Mouse (Mus musculus) spleen, postnatal 4 days (tissue): ENCODE data around the gene Zbtb16.

Experiments used
- DNase-seq, 2 experiments: peaks; one replicate each; pipeline ENCODE4 v3.0.0; 2022; ENCODE audit warnings: low spot score in 2 of 2

The Zbtb16 gene

DNA sequence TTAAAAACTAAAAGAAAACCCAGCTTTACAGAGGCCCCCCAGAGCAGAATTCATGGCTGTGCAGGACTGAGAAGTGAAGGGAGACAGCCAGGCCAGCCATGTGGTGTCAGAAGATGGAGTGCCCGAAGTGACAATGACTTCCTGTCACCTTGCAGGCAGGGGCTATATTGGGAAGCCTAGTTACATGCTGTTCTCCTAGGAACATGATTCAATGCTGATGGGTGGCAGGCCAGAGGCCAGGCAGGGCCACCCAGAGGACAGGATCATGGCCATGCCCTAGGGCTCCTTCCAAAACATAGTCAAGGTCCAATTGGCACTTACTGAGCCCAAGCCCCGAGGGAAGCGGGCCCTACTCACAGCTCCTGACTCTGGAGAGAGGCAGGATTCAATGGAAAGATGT lies 106.6 kb downstream of the Zbtb16 start:
- DNase-seq: no peak

DNA sequence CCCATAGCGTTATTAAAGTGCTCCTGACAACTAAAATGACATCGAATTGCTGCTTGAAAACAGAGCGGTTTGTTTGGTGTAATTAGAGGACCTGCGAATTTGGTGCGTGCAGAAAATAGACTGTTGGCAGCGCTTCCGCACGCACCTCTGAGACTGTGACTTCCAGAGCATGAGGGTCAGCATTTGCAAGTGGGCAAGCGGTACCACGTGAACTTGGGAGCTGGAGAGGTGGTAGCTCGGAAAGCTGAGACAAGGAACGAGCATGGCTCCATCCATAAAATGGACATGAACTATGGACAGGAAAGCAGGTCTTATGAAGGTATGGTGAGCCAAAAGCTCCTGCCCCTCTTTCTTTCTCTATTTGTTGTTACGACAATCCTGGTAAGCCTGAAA lies 107.3 kb downstream of the Zbtb16 start:
- DNase-seq: no peak

DNA sequence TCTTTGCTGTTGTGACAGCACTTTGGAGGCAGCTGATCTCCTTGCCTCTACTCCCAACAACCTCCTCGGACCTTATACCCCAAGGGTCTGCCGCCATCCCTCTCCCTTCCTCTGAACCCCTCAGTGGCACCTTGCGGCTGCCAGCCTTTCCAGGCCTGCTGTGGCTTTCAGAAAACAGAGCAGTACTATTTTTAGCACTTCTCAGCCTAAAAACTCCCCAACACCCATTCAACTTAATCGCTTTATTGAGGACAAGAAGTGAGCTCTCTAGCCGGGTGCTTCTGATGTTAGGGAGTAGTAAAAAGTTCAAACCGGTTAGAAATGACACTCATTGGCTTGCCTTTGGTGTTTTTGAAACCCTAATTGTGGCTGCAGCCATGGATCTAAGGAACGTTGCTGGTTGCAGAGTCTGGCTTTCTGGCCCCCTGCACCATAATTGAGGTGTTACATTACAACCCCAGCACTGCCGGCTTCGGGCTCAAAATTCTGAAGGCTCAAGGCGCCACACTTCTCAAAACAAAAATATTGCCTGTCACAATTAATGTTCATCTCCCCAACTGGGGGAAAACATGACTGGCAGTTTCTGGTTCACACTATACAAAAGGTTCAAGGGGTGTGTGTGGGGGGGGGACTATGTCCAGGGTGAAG lies 107.8 kb downstream of the Zbtb16 start:
- DNase-seq: no peak

DNA sequence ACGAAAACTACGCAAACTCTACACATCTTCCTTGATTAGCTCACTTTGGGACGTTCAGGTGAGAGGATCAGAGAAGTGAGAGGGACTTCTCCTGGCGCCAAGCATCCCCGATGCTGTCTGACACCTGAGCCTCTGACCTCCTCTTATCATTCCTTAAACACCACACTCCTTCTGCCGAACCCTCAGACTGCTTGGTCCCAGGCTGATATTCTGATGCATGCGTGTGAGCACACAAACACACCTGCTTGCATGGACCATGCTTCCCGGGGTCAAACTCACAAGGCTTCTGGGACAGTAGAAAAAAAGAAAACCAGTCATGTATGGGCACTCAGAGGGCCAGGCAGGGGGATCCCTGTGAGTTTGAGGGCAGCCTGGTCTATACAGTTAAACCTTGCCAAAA lies 109.7 kb downstream of the Zbtb16 start:
- DNase-seq: no peak

DNA sequence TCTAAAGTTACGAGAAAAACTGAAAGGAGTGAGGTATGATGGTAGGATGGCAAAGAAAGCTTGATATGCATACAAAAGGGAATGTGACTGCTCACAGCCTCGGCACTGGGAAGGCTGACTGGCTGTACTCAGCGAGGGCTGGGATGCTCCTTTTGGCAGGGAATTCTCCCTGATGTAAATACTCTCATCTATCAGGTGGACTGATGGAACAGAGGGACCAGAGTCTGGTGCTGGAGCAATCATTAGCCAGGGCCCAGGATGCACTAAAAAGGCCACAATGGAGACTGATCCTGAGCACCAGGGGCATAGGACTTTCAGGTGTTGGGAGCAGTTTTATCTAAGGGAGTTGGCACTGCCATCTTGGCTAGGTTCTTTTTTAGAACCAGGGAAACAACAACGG lies 110.1 kb downstream of the Zbtb16 start:
- no peak for DNase-seq

DNA sequence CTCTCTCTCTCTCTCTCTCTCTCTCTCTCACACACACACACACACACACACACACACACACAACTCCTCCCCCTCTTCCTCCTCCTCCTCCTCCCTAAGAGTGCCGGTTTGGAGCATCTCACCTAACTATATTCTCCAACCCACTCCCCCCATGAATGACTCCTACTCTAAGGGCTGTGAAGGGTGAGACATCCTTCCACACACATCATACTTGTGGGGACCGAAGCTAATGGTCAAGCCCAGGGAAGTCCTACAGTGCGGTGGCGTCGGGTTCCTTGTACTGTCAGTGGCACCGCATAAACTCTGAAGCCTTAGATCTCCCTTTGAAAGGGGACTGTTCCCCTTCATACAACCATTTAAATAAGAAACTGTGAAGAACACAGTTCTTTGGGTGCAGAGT lies 110.9 kb downstream of the Zbtb16 start:
- no peak for DNase-seq

DNA sequence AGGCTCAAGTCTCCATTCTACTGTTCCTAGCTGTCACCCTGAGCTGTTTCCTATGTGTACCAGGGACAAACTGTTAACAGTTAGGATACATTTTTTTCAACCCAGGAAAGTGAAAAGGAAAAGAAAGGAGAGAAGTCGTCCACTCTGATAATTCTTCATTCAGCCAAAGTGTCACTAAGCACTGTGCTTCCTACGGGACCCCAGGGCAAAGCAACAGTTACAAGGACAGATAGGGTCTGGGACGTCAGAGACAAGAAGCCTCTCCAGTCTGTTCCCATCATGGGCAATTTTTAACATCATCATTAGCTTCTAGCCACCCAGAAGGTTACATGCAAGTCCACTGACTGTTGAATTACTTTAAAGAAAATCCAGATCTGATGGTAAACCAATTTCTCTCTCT lies 111.3 kb downstream of the Zbtb16 start:
- no peak for DNase-seq

DNA sequence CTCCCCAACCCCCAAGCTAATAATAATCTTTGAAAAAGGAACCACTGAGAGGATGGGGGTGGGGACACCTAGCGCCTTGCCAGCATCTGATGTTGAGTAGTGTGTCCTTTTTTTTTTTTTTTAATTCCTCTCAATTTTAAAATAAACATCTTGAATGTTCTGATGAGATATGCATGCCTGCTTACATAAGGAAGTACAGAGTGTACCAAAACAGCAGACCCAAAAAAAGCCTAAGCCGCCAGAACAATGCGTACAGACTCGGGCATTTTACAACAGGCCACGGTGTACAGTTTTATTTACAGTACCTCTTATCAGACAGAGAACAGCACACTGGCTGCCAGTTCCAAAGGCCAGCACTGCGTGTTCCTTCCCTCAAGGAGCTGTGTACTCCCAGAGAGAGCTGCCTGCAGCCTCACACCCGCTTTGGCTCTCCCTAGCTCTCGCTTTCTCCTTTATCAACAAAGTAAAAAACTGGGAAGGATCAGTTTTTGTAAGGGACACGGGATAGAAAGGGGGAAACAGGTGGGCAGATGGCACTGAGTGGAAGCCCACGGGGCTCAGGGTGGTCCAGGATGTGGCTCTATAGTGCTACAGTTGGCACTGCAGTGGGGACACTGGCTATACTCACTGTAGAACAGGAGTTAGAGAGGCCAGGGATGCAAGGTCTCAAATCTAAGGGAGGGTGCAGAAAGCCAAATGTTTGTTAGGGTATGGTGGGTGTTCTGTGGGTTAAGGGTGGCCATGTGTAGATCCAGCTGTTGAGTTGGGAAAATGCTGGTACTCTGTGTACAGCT lies 112.3 kb downstream of the Zbtb16 start:
- no peak for DNase-seq

DNA sequence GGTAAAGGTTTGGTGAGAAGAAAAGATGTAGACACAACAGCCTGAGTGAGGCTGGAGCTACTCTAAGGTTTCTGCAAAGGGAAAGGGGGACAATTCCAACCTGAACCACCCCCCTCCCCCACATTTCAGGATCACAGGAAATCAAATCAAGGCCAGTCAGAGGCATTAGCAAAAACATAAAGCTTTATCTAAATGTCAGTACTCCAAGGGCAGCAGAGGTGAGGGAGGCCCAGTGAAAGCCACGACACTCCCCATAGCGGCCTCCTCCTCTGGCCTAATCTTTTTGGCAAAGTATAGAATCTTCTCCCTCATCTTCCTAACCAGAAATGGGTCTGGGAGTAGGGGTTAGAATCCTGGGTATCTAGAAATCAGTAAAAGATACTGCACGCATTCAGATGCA lies 113.0 kb downstream of the Zbtb16 start:
- DNase-seq: no peak

DNA sequence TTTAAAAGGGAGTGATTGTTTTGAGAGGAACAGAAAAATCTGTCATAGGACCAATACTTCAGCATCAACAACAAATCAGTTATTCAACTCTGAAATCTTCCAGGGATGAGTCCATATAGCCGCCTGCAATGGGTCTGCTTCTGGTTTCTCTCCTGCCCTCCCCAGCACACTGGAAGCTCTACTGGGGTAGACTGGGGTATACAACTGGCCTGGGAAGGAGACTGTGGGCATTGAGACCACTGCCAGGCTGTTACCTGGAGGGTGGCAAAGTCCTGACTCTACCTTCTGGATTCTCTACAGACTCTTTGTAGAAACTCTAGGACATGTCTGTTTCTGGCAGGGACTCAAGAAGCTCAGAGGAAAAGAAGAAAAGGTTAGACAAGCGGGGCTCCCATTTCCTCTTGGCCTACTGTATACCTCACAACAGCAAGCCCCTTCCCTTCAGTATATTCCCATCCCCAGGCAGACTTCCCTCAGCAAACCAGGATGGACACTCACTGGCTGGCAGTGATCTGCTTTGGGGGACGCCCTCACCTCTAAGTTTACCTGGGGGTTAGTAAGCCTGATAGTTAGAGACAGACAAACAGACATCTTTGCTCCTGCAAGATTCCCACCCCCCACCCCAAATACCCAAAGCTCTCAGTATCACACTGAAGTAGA lies 113.6 kb downstream of the Zbtb16 start:
- no peak for DNase-seq

DNA sequence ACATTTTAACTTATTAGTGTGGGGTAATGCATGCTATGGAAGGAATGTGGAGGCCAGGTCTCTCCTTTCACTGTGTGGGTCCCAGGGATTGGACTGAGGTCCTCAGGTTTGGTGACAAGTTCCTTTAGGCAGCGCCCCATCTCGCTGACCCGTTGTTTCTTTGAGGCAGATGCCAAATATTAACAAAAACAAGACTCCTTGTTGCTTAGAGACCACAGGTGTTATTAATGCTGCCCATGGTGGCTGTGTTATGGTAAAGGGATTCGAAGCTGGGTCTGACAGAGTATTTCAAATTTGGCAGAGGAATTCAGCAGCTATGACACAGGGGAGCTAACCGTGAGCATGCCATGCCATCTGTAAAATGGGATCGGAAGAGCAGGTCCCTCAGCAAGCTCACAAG lies 114.4 kb downstream of the Zbtb16 start:
- DNase-seq: no peak

DNA sequence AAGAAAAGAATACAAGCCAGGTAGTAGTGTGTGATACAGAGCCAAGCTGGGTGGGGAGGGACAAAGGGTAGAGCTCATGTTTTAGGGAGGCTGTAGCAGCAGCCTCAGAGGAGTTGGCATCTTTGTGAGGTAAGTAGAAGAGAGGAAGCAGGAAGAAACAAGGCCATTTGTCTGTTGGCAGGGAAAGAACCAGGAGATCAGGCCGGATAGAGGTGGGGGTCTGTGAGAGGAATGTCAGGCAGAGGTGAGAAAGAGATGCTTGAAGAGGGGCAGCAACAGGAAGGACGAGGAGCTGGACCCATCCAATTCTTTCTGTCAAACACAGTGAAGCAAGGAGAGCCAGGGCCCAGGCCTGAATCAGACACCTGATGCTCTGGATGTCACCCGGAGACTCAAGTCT lies 114.8 kb downstream of the Zbtb16 start:
- DNase-seq: no peak

DNA sequence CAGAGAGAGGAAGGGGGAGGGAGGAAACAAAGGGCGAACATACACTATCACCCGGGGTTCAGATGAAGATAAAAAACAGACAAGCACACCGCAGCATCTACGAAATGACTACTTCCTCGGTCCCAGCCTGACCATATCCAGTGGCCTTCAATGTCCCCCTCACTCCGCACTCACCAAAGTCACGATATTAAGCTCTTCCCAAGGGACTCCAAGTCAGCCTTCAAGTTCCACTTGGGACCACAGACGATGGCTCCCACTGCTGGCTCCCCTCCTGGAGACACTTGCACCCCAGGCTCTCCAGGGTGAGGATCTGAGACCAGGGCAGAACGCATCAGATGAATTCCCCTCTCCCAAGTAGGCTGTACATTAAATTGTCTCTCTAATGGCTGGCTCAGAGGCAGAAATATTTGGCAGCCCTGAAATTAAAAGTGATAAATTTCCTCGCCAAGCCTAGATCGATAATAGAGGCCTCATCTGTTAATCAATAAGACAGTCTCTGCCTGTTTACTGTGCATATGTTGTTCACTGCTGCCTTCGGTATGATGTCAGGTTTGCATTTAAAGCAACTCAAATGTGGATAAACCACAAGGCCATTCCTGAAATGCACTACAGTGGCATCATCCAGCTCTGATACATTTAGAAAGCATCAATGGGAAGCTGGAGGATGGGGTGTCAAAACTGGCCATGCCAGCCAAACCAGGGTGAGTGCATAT lies 115.6 kb downstream of the Zbtb16 start:
- no peak for DNase-seq

DNA sequence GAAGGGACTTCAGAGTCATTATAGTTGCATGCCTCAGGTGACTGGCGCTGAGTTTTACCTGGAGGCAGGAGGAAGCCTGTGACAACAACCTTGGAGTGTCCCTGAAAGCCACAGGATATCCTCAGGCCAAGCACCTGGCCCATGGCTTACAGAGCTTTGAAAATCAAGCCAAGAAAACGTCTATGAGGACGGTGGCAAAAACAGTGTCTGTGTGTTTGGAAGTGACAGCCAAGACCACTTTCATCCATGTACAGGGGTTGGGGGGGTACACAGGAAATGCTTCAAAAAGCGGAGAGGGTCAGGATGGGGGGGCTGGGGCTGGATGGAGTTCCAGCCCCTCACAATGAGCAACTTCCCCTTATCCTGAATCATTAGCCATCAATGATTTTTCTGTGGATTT lies 116.4 kb downstream of the Zbtb16 start:
- no peak for DNase-seq

DNA sequence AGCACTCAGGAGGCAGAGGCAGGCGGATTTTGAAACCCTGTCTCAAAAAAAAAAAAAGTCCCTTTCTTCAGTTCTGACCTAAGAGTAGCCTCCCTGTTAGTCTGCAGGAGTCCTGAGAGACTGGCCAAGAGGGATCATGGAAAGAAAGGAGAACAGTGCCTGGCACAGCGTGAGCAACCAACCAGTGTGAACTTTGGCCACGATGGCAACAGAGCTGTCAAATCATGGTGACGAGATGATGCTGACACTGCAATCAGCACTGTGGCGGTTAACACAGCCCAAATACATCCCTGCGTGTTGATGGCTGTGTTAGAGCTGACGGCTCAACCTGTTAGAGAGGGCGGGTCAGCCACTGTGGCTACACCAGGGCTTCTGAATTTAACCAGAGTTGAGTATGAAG lies 119.5 kb downstream of the Zbtb16 start:
- DNase-seq: no peak

DNA sequence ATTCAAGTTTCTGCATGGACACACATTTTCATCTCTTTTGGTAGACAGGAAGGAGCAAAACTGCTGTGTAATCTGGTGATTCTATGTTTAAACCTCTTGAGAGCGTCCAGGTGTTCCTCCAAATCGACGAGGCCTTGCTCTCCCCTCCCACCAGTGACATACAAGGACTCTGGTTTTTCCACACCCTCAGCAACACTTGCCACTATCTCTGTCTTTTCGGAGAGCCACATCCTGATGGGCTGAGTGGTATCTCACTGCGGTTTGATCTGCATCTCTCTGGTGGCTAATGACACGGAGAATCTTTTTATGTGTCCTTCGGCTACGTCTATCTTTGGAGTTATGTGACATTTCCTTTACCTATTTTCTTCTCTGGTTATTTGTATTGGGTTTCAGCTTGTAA lies 121.0 kb downstream of the Zbtb16 start:
- DNase-seq: no peak

DNA sequence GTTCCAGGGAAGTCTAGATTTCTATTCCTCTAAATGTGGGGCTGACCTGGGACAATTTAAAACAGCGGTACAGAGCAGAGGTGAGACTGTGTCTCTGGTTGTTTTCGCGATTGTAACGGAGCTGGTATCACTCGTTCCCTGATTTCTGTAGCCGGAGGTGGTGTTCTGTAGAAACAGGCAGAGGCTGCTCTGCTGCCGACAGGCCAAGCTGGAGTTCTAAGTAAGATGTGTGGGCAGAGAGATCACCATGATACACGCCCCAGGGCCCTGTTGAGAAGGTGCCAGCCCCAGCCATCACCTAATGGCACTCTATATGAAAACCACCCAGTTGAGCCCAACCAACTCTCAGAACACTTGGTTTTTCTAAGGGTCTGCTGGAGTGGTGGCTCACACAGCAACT lies 122.2 kb downstream of the Zbtb16 start:
- DNase-seq: no peak

DNA sequence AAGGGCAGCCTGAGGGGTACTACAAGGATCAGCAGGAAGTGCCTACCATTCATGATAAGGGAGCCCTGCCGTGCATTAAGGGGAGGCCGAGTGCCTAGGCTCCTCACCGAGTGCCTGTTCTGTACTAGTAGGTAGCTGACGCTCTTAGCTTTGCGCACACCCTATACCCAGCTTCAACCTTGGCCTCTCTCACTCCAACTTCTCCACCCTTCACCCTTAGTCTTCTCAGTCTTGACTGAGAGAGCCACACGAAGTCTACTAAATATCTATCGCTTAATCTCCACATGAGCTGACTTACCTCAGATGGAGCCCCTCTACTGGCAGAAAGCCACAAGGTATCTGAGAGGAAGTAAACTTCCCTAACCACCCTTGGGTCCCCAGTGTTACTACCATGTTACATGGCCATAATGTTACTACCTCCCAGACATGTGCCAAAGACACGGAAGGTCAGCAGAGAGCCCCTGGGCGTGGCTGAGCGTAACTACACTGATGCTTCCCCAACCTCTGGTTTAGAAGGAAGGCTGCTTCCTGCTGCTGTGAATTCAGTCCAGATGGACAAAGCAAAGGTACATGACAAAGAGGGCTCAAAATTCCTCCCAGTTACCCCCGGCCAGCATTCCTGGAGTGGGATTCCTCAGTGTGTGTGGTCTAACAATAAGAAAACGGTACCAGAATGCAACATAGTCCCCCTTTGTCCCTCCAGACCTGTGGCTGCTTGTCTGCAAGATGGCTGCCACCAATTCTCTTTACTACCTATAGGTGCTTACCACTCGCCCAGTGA lies 122.8 kb downstream of the Zbtb16 start:
- DNase-seq: no peak

DNA sequence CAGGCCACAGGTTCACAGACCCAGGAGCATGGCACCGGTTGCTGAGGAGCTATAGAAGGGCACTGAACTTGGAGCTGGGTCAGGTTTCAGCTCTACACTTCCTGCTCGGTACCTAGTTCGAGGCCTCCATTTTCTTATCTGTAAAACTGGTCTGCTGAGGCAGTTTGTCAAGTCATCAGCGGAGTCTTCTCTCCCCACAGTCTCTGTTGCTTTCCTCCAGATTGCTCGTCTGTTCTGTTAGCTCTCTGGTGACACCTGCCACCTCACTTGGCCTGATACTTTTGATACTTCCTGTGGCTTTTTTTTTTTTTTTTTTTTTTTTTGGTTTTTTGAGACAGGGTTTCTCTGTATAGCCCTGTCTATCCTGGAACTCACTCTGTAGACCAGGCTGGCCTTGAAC lies 124.2 kb downstream of the Zbtb16 start:
- no peak for DNase-seq

DNA sequence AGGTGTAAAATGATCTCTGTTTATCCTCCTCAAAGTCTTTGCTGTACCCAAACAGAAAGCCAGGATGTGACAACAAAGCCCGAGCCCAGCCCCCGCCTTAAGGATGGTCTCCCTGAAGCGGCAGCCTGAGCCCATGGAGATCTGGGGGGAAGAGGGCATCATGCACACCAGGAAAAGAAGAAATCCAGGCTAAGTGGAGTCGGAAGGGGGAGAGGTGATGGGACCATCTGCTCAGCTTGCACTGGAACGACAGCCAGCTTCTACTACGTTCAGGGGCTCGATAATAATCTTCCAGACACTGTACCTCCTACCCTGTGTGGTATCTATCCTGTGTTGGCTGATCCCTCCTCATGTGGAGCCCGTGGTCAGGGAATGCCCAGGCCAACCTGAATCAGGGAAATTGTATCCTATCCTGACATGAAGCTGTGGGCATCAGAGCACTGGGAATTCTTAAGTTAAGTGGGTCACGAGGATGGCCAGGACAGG lies 124.7 kb downstream of the Zbtb16 start:
- no peak for DNase-seq
